Mouse (Mus musculus) forebrain, postnatal 0 days (tissue): ENCODE data around the gene Akr1cl. TPM values are rescaled to one million over a fixed set of nuclear protein-coding genes. Genes with fewer than 3 reads are reported as not detected.

Experiments
- ATAC-seq: fragments of 200-750 bp; cut with Nextera tagmentation; 2 replicates; pipeline ENCODE4 v1.8.0; 2017; ENCODE audit warnings: mild to moderate bottlenecking, moderate library complexity
- DNase-seq: peaks from one replicate; pipeline ENCODE4 v3.0.0-alpha.2; 2015
- H3K27ac ChIP-seq: fragments of 300-500 bp; sonication (generic); 2 replicates; pipeline ENCODE4 v1.5.1; 2014; ENCODE audit warnings: low read depth, mild to moderate bottlenecking, antibody characterized with exemption, low read length, moderate library complexity, mixed read lengths
- H3K27me3 ChIP-seq: fragments of 300-500 bp; sonication (generic); 2 replicates; pipeline ENCODE4 v1.6.1; 2014; ENCODE audit warnings: mild to moderate bottlenecking, low read length, mixed read lengths; ENCODE audit not compliant: insufficient read depth
- H3K36me3 ChIP-seq: fragments of 300-500 bp; sonication (generic); 2 replicates; pipeline ENCODE4 v1.6.1; 2014; ENCODE audit warnings: mild to moderate bottlenecking, moderate library complexity; ENCODE audit not compliant: insufficient read depth
- H3K4me1 ChIP-seq: fragments of 300-500 bp; sonication (generic); 2 replicates; pipeline ENCODE4 v1.6.1; 2014; ENCODE audit warnings: antibody characterized with exemption; ENCODE audit not compliant: insufficient read depth
- H3K4me2 ChIP-seq: fragments of 300-500 bp; sonication (generic); 2 replicates; pipeline ENCODE4 v1.6.1; 2014; ENCODE audit warnings: low read depth, mild to moderate bottlenecking, moderate library complexity
- H3K4me3 ChIP-seq: fragments of 300-500 bp; sonication (generic); 2 replicates; pipeline ENCODE4 v1.5.1; 2014; ENCODE audit warnings: low read depth, low read length, mixed read lengths
- H3K9ac ChIP-seq: fragments of 300-500 bp; sonication (generic); 2 replicates; pipeline ENCODE4 v1.6.1; 2014; ENCODE audit warnings: mild to moderate bottlenecking
- H3K9me3 ChIP-seq: fragments of 300-500 bp; sonication (generic); 2 replicates; pipeline ENCODE4 v1.6.1; 2016; ENCODE audit warnings: low read length
- CTCF ChIP-seq: sonication (generic); IDR thresholded peaks from 2 replicates; pipeline ENCODE4 v1.5.1; 2016; ENCODE audit warnings: antibody characterized with exemption, control low read depth, low read depth
- WGBS: fragments of 180-500 bp; shearing (Covaris S2); extraction: QIAGEN DNeasy Blood & Tissue Kit; methylation state at CpG from one replicate; pipeline ENCODE4 v1.1.7; 2014; 5-methylcytosine and 5-hydroxymethylcytosine counted together
- polyA plus RNA-seq: library from polyadenylated mRNA; unstranded; fragments of >200 nt; fragmentation: Nextera tagmentation; extraction: Ambion mirVana; gene quantifications from 2 replicates; pipeline ENCODE4 v1.2.1, GENCODE M21; 2015
- total RNA-seq: library from RNA; depleted of rRNA; stranded (reverse); fragments of >200 nt; gene quantifications from 2 replicates; pipeline ENCODE4 v1.2.3, GENCODE M21; 2014

Gene Akr1cl
- total and polyA plus RNA-seq, 2 experiments from 2014 or later, result not detected

GRCm38 (mm10) chr1:65004526-65004925 is 28.0 kb downstream of the Akr1cl start:
- no peak overlapping the region for H3K4me3 ChIP-seq
- TF ChIP-seq CTCF, result no peak
- no peak for ATAC-seq

GRCm38 (mm10) chr1:64993206-64993605 is 39.4 kb downstream of the Akr1cl start:
- no peaks in the 10 kb centered on the region for H3K36me3 ChIP-seq
- no peak for ATAC-seq
- no peak overlapping the region for H3K9ac ChIP-seq
- no peak overlapping the region for H3K4me2 ChIP-seq
- H3K27me3 ChIP-seq, result no peaks in the 10 kb centered on the region
- TF ChIP-seq CTCF, result no peak
- no peaks in the 10 kb centered on the region for H3K4me1 ChIP-seq
- no peak for DNase-seq
- 52% methylated on average over 4 of the region's 4 CpGs for whole genome bisulfite sequencing
- H3K4me3 ChIP-seq, result no peak overlapping the region
- H3K27ac ChIP-seq, result no peak overlapping the region
- no peaks in the 10 kb centered on the region for H3K9me3 ChIP-seq

More at GRCm38 (mm10) chr1:65004526-65004925, 28.0 kb downstream of the Akr1cl start:
- Histone ChIP-seq H3K9me3 (no peaks in the 10 kb centered on the region), H3K9ac (no peak overlapping the region), H3K36me3 (no peaks in the 10 kb centered on the region), H3K27me3 (no peaks in the 10 kb centered on the region), H3K27ac (no peak overlapping the region), H3K4me1 (no peaks in the 10 kb centered on the region), H3K4me2 (no peak overlapping the region)
- WGBS, result 83% methylated on average over 4 of the region's 4 CpGs
- DNase-seq, result no peak

- H3K9ac ChIP-seq, result no peak overlapping the region
- H3K27ac ChIP-seq, result no peak overlapping the region
- no peak for DNase-seq
- H3K27me3 ChIP-seq, result no peaks in the 10 kb centered on the region
- ATAC-seq, result no peak
- no peak overlapping the region for H3K4me2 ChIP-seq
- TF ChIP-seq CTCF, result no peak
- no peak overlapping the region for H3K4me3 ChIP-seq
- no peaks in the 10 kb centered on the region for H3K36me3 ChIP-seq
- H3K4me1 ChIP-seq, result no peaks in the 10 kb centered on the region
- no peaks in the 10 kb centered on the region for H3K9me3 ChIP-seq
Measured at GRCm38 (mm10) chr1:64988176-64988575, 44.4 kb downstream of the Akr1cl start.

- H3K27ac ChIP-seq, result no peak overlapping the region
- H3K27me3 ChIP-seq, result no peaks in the 10 kb centered on the region
- DNase-seq (peak; percentile 62), ATAC-seq (peak; percentile 70; the same call in 1 of the 2 replicates)
- peak; percentile 67 for TF ChIP-seq CTCF
- H3K9me3 ChIP-seq, result no peaks in the 10 kb centered on the region
- WGBS, result 38% methylated on average over 7 of the region's 7 CpGs
- no peak overlapping the region for H3K4me2 ChIP-seq
- H3K9ac ChIP-seq, result 0 out of 2 replicates have a peak overlapping the region, but pooled peaks have one; percentile 22
- no peak overlapping the region for H3K4me3 ChIP-seq
- H3K4me1 ChIP-seq, result no peaks in the 10 kb centered on the region
- no peaks in the 10 kb centered on the region for H3K36me3 ChIP-seq
Measured at GRCm38 (mm10) chr1:64986120-64986519, 46.4 kb downstream of the Akr1cl start.

GRCm38 (mm10) chr1:64983247-64983646 is 49.3 kb downstream of the Akr1cl start:
- no peak overlapping the region for H3K9ac ChIP-seq
- no peaks in the 10 kb centered on the region for H3K36me3 ChIP-seq
- TF ChIP-seq CTCF, result no peak
- no peak overlapping the region for H3K27ac ChIP-seq
- no peak overlapping the region for H3K4me3 ChIP-seq
- H3K27me3 ChIP-seq, result no peaks in the 10 kb centered on the region
- 86% methylated on average over 3 of the region's 3 CpGs for WGBS
- H3K4me1 ChIP-seq, result no peaks in the 10 kb centered on the region
- no peak for DNase-seq
- no peak for ATAC-seq
- no peak overlapping the region for H3K4me2 ChIP-seq
- H3K9me3 ChIP-seq, result no peaks in the 10 kb centered on the region

- H3K4me1 ChIP-seq, result no peaks in the 10 kb centered on the region
- no peak overlapping the region for H3K27ac ChIP-seq
- H3K36me3 ChIP-seq, result no peaks in the 10 kb centered on the region
- H3K9ac ChIP-seq, result no peak overlapping the region
- TF ChIP-seq CTCF, result no peak
- DNase-seq (no peak), ATAC-seq (peak; percentile 30; the same call in 1 of the 2 replicates)
- H3K27me3 ChIP-seq, result peaks cover 8% of the 10 kb centered on the region; the same call in 1 of the 2 replicates
- WGBS, result 64% methylated on average over 7 of the region's 7 CpGs
- H3K4me3 ChIP-seq, result no peak overlapping the region
- no peak overlapping the region for H3K4me2 ChIP-seq
- no peaks in the 10 kb centered on the region for H3K9me3 ChIP-seq
Measured at GRCm38 (mm10) chr1:64978321-64978799, 54.2 kb downstream of the Akr1cl start.

- no peak overlapping the region for H3K4me2 ChIP-seq
- no peak overlapping the region for H3K4me3 ChIP-seq
- WGBS, result 6% methylated on average over 7 of the region's 7 CpGs
- H3K36me3 ChIP-seq, result no peaks in the 10 kb centered on the region
- H3K27ac ChIP-seq, result no peak overlapping the region
- H3K9ac ChIP-seq, result no peak overlapping the region
- no peak for TF ChIP-seq CTCF
- no peaks in the 10 kb centered on the region for H3K4me1 ChIP-seq
- peak; percentile 83 for ATAC-seq
- H3K27me3 ChIP-seq, result peaks cover 8% of the 10 kb centered on the region; the same call in 1 of the 2 replicates
- H3K9me3 ChIP-seq, result no peaks in the 10 kb centered on the region
- peak; percentile 38 for DNase-seq
Measured at GRCm38 (mm10) chr1:64975346-64975745, 57.2 kb downstream of the Akr1cl start.
